In the genomic region with DNA sequence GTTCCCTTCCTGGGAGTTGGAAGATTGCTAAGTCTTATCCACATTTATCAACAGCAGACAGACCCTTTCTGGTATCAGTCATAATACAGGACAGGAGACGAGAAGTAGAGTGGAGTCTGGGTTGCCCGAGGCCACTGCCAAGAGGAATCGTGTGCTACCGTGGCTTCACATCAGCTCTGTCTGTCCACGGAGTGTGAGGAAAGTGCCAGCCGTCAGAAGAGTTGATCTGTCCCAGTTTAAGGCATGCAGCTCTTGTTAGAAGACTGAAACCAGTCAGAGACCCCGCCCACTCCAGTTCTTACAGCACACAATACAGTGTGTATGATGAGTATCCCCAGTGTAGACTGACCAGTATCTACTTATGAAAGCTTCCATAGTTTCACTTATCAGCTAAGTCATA, we compare ENCODE assay signal across 33 mouse cellular contexts. TPM values are rescaled to one million over a fixed set of nuclear protein-coding genes. Genes with fewer than 3 reads are reported as not detected.
"Had no signal": no experiment of that assay in that cellular context is flagged by ENCODE, and none has a peak within 500 bp of the region (broad histone marks: within the 10 kb centered on the region; RNA-seq: fewer than 3 reads in every experiment).

No protein-coding gene starts in this region.

- H3K27me3 ChIP-seq: embryonic facial prominence, embryonic 12.5 days; embryonic facial prominence, embryonic 13.5 days; embryonic facial prominence, embryonic 15.5 days; forebrain, embryonic 12.5 days; forebrain, embryonic 13.5 days; forebrain, embryonic 15.5 days had no signal

- H3K4me3 ChIP-seq: embryonic facial prominence, embryonic 10.5 days; embryonic facial prominence, embryonic 12.5 days; embryonic facial prominence, embryonic 13.5 days; embryonic facial prominence, embryonic 15.5 days; erythroblast, embryonic 14.5 days; forebrain, embryonic 10.5 days; forebrain, embryonic 12.5 days; forebrain, embryonic 13.5 days; forebrain, embryonic 15.5 days; gastrocnemius, adult 2 months; heart, adult 2 months had no signal

- H3K9me3 ChIP-seq: embryonic facial prominence, embryonic 10.5 days; embryonic facial prominence, embryonic 12.5 days; embryonic facial prominence, embryonic 13.5 days; embryonic facial prominence, embryonic 15.5 days; forebrain, embryonic 10.5 days; forebrain, embryonic 12.5 days; forebrain, embryonic 13.5 days; forebrain, embryonic 15.5 days had no signal

- H3K36me3 ChIP-seq: embryonic facial prominence, embryonic 10.5 days; embryonic facial prominence, embryonic 12.5 days; embryonic facial prominence, embryonic 13.5 days; embryonic facial prominence, embryonic 15.5 days; forebrain, embryonic 10.5 days; forebrain, embryonic 12.5 days; forebrain, embryonic 15.5 days had no signal

- DNase-seq: cerebellum, adult 2 months; cerebellum, adult 8-10 months; cerebellum, adult 9-10 months; cerebellum, adult 9-11 months; cerebellum, postnatal 10 days; cerebellum, postnatal 14 days; cerebellum, postnatal 25 days; cerebellum, postnatal 36 days; embryo, embryonic 11 days; forebrain, postnatal 0 days; gastrocnemius, adult 2 months; gastrocnemius, postnatal 10 days; gastrocnemius, postnatal 14 days; gastrocnemius, postnatal 25 days; gastrocnemius, postnatal 36 days; heart, adult 18-20 months; heart, adult 2 months had no signal

- H3K27ac ChIP-seq: embryonic facial prominence, embryonic 10.5 days; embryonic facial prominence, embryonic 12.5 days; embryonic facial prominence, embryonic 13.5 days; embryonic facial prominence, embryonic 15.5 days; forebrain, embryonic 10.5 days; forebrain, embryonic 12.5 days; forebrain, embryonic 13.5 days; forebrain, embryonic 15.5 days; gastrocnemius, adult 2 months; heart, adult 2 months had no signal

- H3K4me1 ChIP-seq: embryonic facial prominence, embryonic 12.5 days; embryonic facial prominence, embryonic 15.5 days; forebrain, embryonic 10.5 days; forebrain, embryonic 12.5 days; forebrain, embryonic 13.5 days; forebrain, embryonic 15.5 days had no signal

RNA-seq across cellular contexts. Expression of a gene that starts 45.2 kb away (rescaled TPM):
- total RNA-seq: gastrocnemius, adult 18-20 months; gastrocnemius, adult 2 months; gastrocnemius, adult 8-10 months; gastrocnemius, postnatal 14 days; gastrocnemius, postnatal 25 days; gastrocnemius, postnatal 36 days; gastrocnemius, postnatal 4 days; granulocyte monocyte progenitor cell, adult 5-6 weeks; heart, adult 8-10 months had no signal
- polyA plus RNA-seq: cerebellum, adult 2 months; erythroblast, embryonic 14.5 days; forebrain, embryonic 14.5 days; forebrain, embryonic 15.5 days; gonadal fat pad, adult 2 months; heart, adult 2 months had no signal
